Mouse (Mus musculus): ENCODE results near the gene Reg2. TPM values are rescaled to one million over a fixed set of nuclear protein-coding genes. Genes with fewer than 3 reads are reported as not detected.

Reg2 gene
- total RNA-seq (2023): not detected

GRCm38 (mm10) chr6:78395323-78395722, at the start of gene Reg2:
Gene Reg2, plus strand, starts transcription at chr6:78395623.

GRCm38 (mm10) chr6:78370357-78370756, 25.1 kb upstream of the Reg2 start, which contains the start of gene Reg3b:
Gene Reg3b, plus strand, starts transcription at chr6:78370657.

GRCm38 (mm10) chr6:78378765-78379164, 16.7 kb upstream of the Reg2 start, which contains the start of gene Reg3d:
Gene Reg3d, minus strand, starts transcription at chr6:78378865.

GRCm38 (mm10) chr6:78380409-78380808, 15.0 kb upstream of the Reg2 start, which contains the start of gene Reg3a:
Gene Reg3a, plus strand, starts transcription at chr6:78380709.

GRCm38 (mm10) chr6:78422411-78422810, 27.0 kb downstream of the Reg2 start, which contains the start of gene Reg1:
Gene Reg1, plus strand, starts transcription at chr6:78422711.

Other genes with a start within 250 kb of the Reg2 start
- gene Reg3b, start 25.0 kb upstream of the Reg2 start, total RNA-seq (2023): not detected
- not detected for gene Reg3d, start 16.8 kb upstream of the Reg2 start, total RNA-seq (2023)
- gene Reg3a, start 14.9 kb upstream of the Reg2 start, total RNA-seq (2023): not detected
- gene Reg1, start 27.1 kb downstream of the Reg2 start, total RNA-seq (2023): not detected
- gene Reg3g, start 73.2 kb downstream of the Reg2 start, total RNA-seq (2023): not detected